21 mouse cellular contexts compared by ENCODE assay signal in the genomic region with DNA sequence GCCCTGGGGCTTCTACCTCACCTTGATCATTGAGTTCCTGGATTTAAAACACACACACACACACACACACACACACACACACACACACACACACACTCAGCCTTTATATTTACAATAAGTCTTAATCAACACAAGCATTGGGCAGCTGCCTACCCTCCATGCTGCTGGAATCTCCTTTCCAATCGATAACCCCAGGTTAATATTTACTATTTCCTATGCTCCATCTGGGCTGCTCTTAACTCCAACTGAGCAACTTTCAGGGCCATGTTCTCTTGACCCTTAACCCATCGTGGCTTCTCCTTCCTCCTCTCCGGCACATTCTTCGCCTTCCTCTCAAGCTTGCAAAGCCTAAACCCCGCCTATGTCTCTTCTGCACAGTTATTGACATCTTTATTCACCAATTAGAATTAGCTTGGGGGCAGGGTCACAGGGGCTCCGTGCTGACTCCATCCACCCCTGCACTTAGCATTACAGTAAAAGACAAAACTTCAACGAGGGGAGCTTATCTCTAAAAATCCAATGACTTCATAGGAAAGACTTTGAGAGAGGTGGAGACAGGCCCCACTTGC. TPM values are rescaled to one million over a fixed set of nuclear protein-coding genes. Genes with fewer than 3 reads are reported as not detected.
DNase-seq lines count a peak whose midpoint lies in the region; ATAC-seq and TF ChIP-seq lines count a peak whose summit lies in the region.
"Had no signal": no experiment of that assay in that cellular context is flagged by ENCODE, and none has a peak within 500 bp of the region (broad histone marks: within the 10 kb centered on the region; RNA-seq: fewer than 3 reads in every experiment).

No protein-coding gene starts in this region.

- no peak for TF ChIP-seq EP300 in CH12.LX (IDR thresholded peaks at IDR 0.05; ENCODE audit: low read length)
- no peak for TF ChIP-seq EP300 in liver, postnatal 0 days (IDR thresholded peaks at IDR 0.05; ENCODE audit: low read depth)

- no peak for DNase-seq in CH12.LX (ENCODE audit: extremely low read depth)
- DNase-seq in liver, embryonic 13.5 days: no peak
- DNase-seq in liver, postnatal 0 days: no peak
- no peak for DNase-seq in kidney, adult 9 months
- DNase-seq in layer of hippocampus, postnatal 36 days: no peak
- no peak for DNase-seq in thymus, postnatal 14 days
- DNase-seq: adrenal gland, adult 8-10 months; adrenal gland, postnatal 36 days; cerebellum, adult 2 months; cerebellum, postnatal 14 days; gastrocnemius, postnatal 36 days; heart, adult 18-20 months; heart, postnatal 10 days; heart, postnatal 4 days had no signal

- peak; percentile 66 for ATAC-seq in intestine, embryonic 15.5 days
- peak; percentile 43; the same call in 1 of the 2 replicates for ATAC-seq in liver, embryonic 13.5 days (ENCODE audit: low read depth)
- peak; percentile 74 for ATAC-seq in liver, postnatal 0 days
- no peak for ATAC-seq in midbrain, embryonic 13.5 days
- ATAC-seq: forebrain, embryonic 15.5 days had no signal

- H3K4me1 ChIP-seq in CH12.LX (ENCODE audit: control insufficient read depth in 1 of 2, insufficient read depth in 2 of 2): no peaks in the 10 kb centered on the region
- H3K4me1 ChIP-seq in intestine, embryonic 15.5 days (replicated peaks): no peaks in the 10 kb centered on the region
- H3K4me1 ChIP-seq in liver, embryonic 13.5 days (replicated peaks): no peaks in the 10 kb centered on the region
- no peaks in the 10 kb centered on the region; the same call in 1 of the 2 replicates for H3K4me1 ChIP-seq in liver, postnatal 0 days (ENCODE audit: insufficient read depth)
- no peaks in the 10 kb centered on the region for H3K4me1 ChIP-seq in midbrain, embryonic 13.5 days (replicated peaks)
- H3K4me1 ChIP-seq: embryonic facial prominence, embryonic 12.5 days; forebrain, embryonic 15.5 days; heart, embryonic 10.5 days had no signal

- H3K4me3 ChIP-seq in CH12.LX (replicated peaks in 1 of 3; ENCODE audit: low read depth in 2 of 3, low read length in 2 of 3, poor library complexity in 1 of 3): no peak overlapping the region
- no peak overlapping the region for H3K4me3 ChIP-seq in intestine, embryonic 15.5 days (replicated peaks)
- H3K4me3 ChIP-seq in liver, embryonic 13.5 days (replicated peaks): no peak overlapping the region
- H3K4me3 ChIP-seq in liver, postnatal 0 days (ENCODE audit: low read depth, low read length): no peak overlapping the region
- no peak overlapping the region for H3K4me3 ChIP-seq in midbrain, embryonic 13.5 days (replicated peaks)
- H3K4me3 ChIP-seq: embryonic facial prominence, embryonic 12.5 days; forebrain, embryonic 15.5 days; heart, embryonic 10.5 days had no signal

- no peak overlapping the region for H3K27ac ChIP-seq in CH12.LX (ENCODE audit: insufficient read depth, low read depth)
- no peak overlapping the region for H3K27ac ChIP-seq in intestine, embryonic 15.5 days
- H3K27ac ChIP-seq in liver, embryonic 13.5 days: no peak overlapping the region
- H3K27ac ChIP-seq in liver, postnatal 0 days (ENCODE audit: low read depth): no peak overlapping the region
- H3K27ac ChIP-seq in midbrain, embryonic 13.5 days: no peak overlapping the region
- H3K27ac ChIP-seq: embryonic facial prominence, embryonic 12.5 days; forebrain, embryonic 15.5 days; heart, embryonic 10.5 days had no signal

- H3K9ac ChIP-seq in CH12.LX (ENCODE audit: insufficient read depth, low read depth): no peak overlapping the region
- no peak overlapping the region for H3K9ac ChIP-seq in intestine, embryonic 15.5 days
- H3K9ac ChIP-seq in liver, embryonic 13.5 days: no peak overlapping the region
- no peak overlapping the region for H3K9ac ChIP-seq in liver, postnatal 0 days (replicated peaks)
- no peak overlapping the region for H3K9ac ChIP-seq in midbrain, embryonic 13.5 days (replicated peaks)
- H3K9ac ChIP-seq: embryonic facial prominence, embryonic 12.5 days; forebrain, embryonic 15.5 days had no signal

- TF ChIP-seq RAD21 in CH12.LX (IDR thresholded peaks at IDR 0.05; ENCODE audit: low read depth, low read length): no peak

- no peaks in the 10 kb centered on the region for H3K9me3 ChIP-seq in CH12.LX (replicated peaks; ENCODE audit: low read length)
- no peaks in the 10 kb centered on the region for H3K9me3 ChIP-seq in intestine, embryonic 15.5 days
- no peaks in the 10 kb centered on the region for H3K9me3 ChIP-seq in liver, embryonic 13.5 days (replicated peaks)
- no peaks in the 10 kb centered on the region for H3K9me3 ChIP-seq in liver, postnatal 0 days (ENCODE audit: low read length)
- no peaks in the 10 kb centered on the region for H3K9me3 ChIP-seq in midbrain, embryonic 13.5 days
- H3K9me3 ChIP-seq: embryonic facial prominence, embryonic 12.5 days; forebrain, embryonic 15.5 days; G1E; heart, embryonic 10.5 days had no signal

- H3K27me3 ChIP-seq in CH12.LX (replicated peaks): no peaks in the 10 kb centered on the region
- H3K27me3 ChIP-seq in intestine, embryonic 15.5 days (replicated peaks): no peaks in the 10 kb centered on the region
- H3K27me3 ChIP-seq in liver, embryonic 13.5 days: no peaks in the 10 kb centered on the region
- H3K27me3 ChIP-seq in liver, postnatal 0 days (ENCODE audit: insufficient read depth, low read length): no peaks in the 10 kb centered on the region
- H3K27me3 ChIP-seq in midbrain, embryonic 13.5 days: no peaks in the 10 kb centered on the region
- H3K27me3 ChIP-seq: embryonic facial prominence, embryonic 12.5 days; forebrain, embryonic 15.5 days had no signal

- in situ Hi-C loops in CH12.LX (cut with MboI; ENCODE audit: low pct_ligation_motif_present, low pct_unique_long_range_greater_than_20kb, low sequenced_read_pairs): no loop called here

- H3K36me3 ChIP-seq in CH12.LX (replicated peaks in 1 of 2; ENCODE audit: control insufficient read depth in 1 of 2, insufficient read depth in 1 of 2, low read length in 1 of 2): no peaks in the 10 kb centered on the region
- H3K36me3 ChIP-seq in intestine, embryonic 15.5 days: no peaks in the 10 kb centered on the region
- H3K36me3 ChIP-seq in liver, embryonic 13.5 days: no peaks in the 10 kb centered on the region
- no peaks in the 10 kb centered on the region for H3K36me3 ChIP-seq in liver, postnatal 0 days (replicated peaks; ENCODE audit: insufficient read depth, low read length)
- no peaks in the 10 kb centered on the region for H3K36me3 ChIP-seq in midbrain, embryonic 13.5 days
- H3K36me3 ChIP-seq: embryonic facial prominence, embryonic 12.5 days; forebrain, embryonic 15.5 days; G1E; heart, embryonic 10.5 days had no signal

- peak overlapping the region; percentile 38; the same call in 1 of the 2 replicates for H3K4me2 ChIP-seq in CH12.LX (ENCODE audit: insufficient read depth, low read depth, poor library complexity, severe bottlenecking)
- no peak overlapping the region for H3K4me2 ChIP-seq in intestine, embryonic 15.5 days (replicated peaks)
- H3K4me2 ChIP-seq in liver, embryonic 13.5 days: no peak overlapping the region
- H3K4me2 ChIP-seq in liver, postnatal 0 days (ENCODE audit: low read depth, low read length): no peak overlapping the region
- H3K4me2 ChIP-seq in midbrain, embryonic 13.5 days (replicated peaks): no peak overlapping the region
- H3K4me2 ChIP-seq: embryonic facial prominence, embryonic 12.5 days; forebrain, embryonic 15.5 days had no signal

- no peak for TF ChIP-seq POLR2A in CH12.LX (IDR thresholded peaks at IDR 0.05; ENCODE audit: low read depth, low read length)

- WGBS in intestine, embryonic 15.5 days: 54% methylated on average over 7 of the region's 7 CpGs
- WGBS in liver, embryonic 13.5 days (ENCODE audit: insufficient replicate concordance): 34% methylated on average over 7 of the region's 7 CpGs
- 29% methylated on average over 7 of the region's 7 CpGs for WGBS in liver, postnatal 0 days (ENCODE audit: insufficient replicate concordance)
- 76% methylated on average over 7 of the region's 7 CpGs for WGBS in midbrain, embryonic 13.5 days

- dilution Hi-C loops in CH12.LX (cut with MboI; ENCODE audit: extremely low pct_ligation_motif_present, extremely low pct_unique_long_range_greater_than_20kb, low sequenced_read_pairs): no loop called here

- H3K79me2 ChIP-seq in CH12.LX (replicated peaks; ENCODE audit: control insufficient read depth, extremely low read depth, insufficient read depth, poor library complexity, severe bottlenecking): no peaks in the 10 kb centered on the region

- no peak for TF ChIP-seq CTCF in CH12.LX (conservative IDR thresholded peaks at IDR 0.05 in 1 of 2, IDR thresholded peaks at IDR 0.05 in 1 of 2; ENCODE audit: low read depth in 2 of 2, low read length in 2 of 2)
- no peak for TF ChIP-seq CTCF in liver, postnatal 0 days (IDR thresholded peaks at IDR 0.05; ENCODE audit: low read depth)

TF ChIP-seq in CH12.LX, 34 proteins besides CTCF, POLR2A, EP300 and RAD21 (continues in another document):
- TF ChIP-seq E2F4 (IDR thresholded peaks at IDR 0.05; ENCODE audit: insufficient replicate concordance, low read depth, low read length): no peak
- TF ChIP-seq NELFE (IDR thresholded peaks at IDR 0.05; ENCODE audit: low read depth, low read length): no peak
- no peak for TF ChIP-seq BHLHE40 (IDR thresholded peaks at IDR 0.05; ENCODE audit: low read depth, low read length)
- TF ChIP-seq CHD1 (IDR thresholded peaks at IDR 0.05; ENCODE audit: low read depth, low read length): no peak
- TF ChIP-seq USF2 (conservative IDR thresholded peaks at IDR 0.05; ENCODE audit: low read depth, low read length): no peak
- no peak for TF ChIP-seq GABPA (IDR thresholded peaks at IDR 0.05; ENCODE audit: insufficient replicate concordance, low read depth, low read length)
- TF ChIP-seq CHD2 (IDR thresholded peaks at IDR 0.05; ENCODE audit: low read length): no peak
- TF ChIP-seq ZKSCAN1 (IDR thresholded peaks at IDR 0.05; ENCODE audit: borderline replicate concordance, low read depth, low read length): no peak
- TF ChIP-seq TCF12 (IDR thresholded peaks at IDR 0.05; ENCODE audit: low read depth, low read length): no peak
- TF ChIP-seq ZMIZ1 (IDR thresholded peaks at IDR 0.05; ENCODE audit: low read depth, low read length): no peak
- TF ChIP-seq ZC3H11A (IDR thresholded peaks at IDR 0.05; ENCODE audit: low read depth, low read length): no peak
- no peak for TF ChIP-seq ETS1 (conservative IDR thresholded peaks at IDR 0.05; ENCODE audit: low read depth, low read length)
- TF ChIP-seq ZNF384 (IDR thresholded peaks at IDR 0.05; ENCODE audit: low read depth, low read length): no peak
- TF ChIP-seq MEF2A (IDR thresholded peaks at IDR 0.05; ENCODE audit: borderline replicate concordance, low read depth, low read length): no peak

RNA-seq across cellular contexts. Expression of a gene that starts 51.6 kb away (rescaled TPM):
- total RNA-seq in CH12.LX (2012; rRNA removed): not detected in 2 replicates
- total RNA-seq in CH12.LX (2014; rRNA removed): not detected in 2 replicates
- not detected in 2 replicates for polyA plus RNA-seq in CH12.LX (2012; ENCODE audit: insufficient read length, low read depth)
- 51.5 and 60.8 TPM in 2 replicates for polyA plus RNA-seq in intestine, embryonic 15.5 days (2015; fragmentation: Nextera tagmentation; extraction: Ambion mirVana)
- polyA plus RNA-seq in liver, embryonic 13.5 days (2015; fragmentation: Nextera tagmentation; extraction: Ambion mirVana): 0.17 and 0.41 TPM in 2 replicates
- 0.09 and 0.18 TPM in 2 replicates for polyA plus RNA-seq in liver, postnatal 0 days (2015; fragmentation: Nextera tagmentation; extraction: Ambion mirVana)
- not detected for total RNA-seq in layer of hippocampus, postnatal 36 days (2021)
- polyA plus RNA-seq in midbrain, embryonic 13.5 days (2015; fragmentation: Nextera tagmentation; extraction: Ambion mirVana): not detected in 2 replicates
- total RNA-seq: common myeloid progenitor, adult 5-6 weeks; G1E had no signal
- polyA plus RNA-seq: cerebellum, adult 2 months; G1E had no signal

Comparison
In these comparisons a context has a peak if more than half of its experiments do, and no peak if none do; other contexts are left out.
1. RNA of a gene that starts 51.6 kb away (polyA plus RNA-seq): 51.5 to 60.8 TPM in intestine, embryonic 15.5 days; 0.17 to 0.41 TPM in liver, embryonic 13.5 days, 0.09 to 0.18 TPM in liver, postnatal 0 days, not detected in CH12.LX and not detected in midbrain, embryonic 13.5 days; every median in the first group is over 10 times any median in the second.